Mouse (Mus musculus): ENCODE measurements around the gene Zfp846. TPM values are rescaled to one million over a fixed set of nuclear protein-coding genes. Genes with fewer than 3 reads are reported as not detected.

Zfp846 gene
- total and polyA plus RNA-seq, 2 experiments = 1.5 to 2.7 TPM

GRCm38 (mm10) chr9:20653859-20654258 lies 72.8 kb downstream of the Zfp846 start:
- no peaks in the 10 kb centered on the region for H3K27me3 ChIP-seq (ENCODE audit: control insufficient read depth, insufficient read depth, low read length)
- no peaks in the 10 kb centered on the region for H3K36me3 ChIP-seq (ENCODE audit: control insufficient read depth, insufficient read depth, low read length)
- TF ChIP-seq CTCF (IDR thresholded peaks at IDR 0.05; ENCODE audit: low read depth, low read length) (no peak), POLR2A (IDR thresholded peaks at IDR 0.05; ENCODE audit: extremely low read depth, insufficient read depth, low read length) (no peak)
- no peak overlapping the region for H3K27ac ChIP-seq (replicated peaks; ENCODE audit: insufficient read depth, low read depth, low read length)
- no peak for DNase-seq (ENCODE audit: extremely low read depth, low read depth, low spot score)
- peaks cover 16% of the 10 kb centered on the region for H3K4me1 ChIP-seq (ENCODE audit: control insufficient read depth, insufficient read depth, low read length)
- 93% methylated on average over 3 of the region's 3 CpGs for WGBS
- H3K4me3 ChIP-seq (ENCODE audit: insufficient read depth, low read depth, low read length) = no peak overlapping the region
- H3K9ac ChIP-seq (ENCODE audit: low read depth, low read length) = no peak overlapping the region
- H3K79me2 ChIP-seq (ENCODE audit: control insufficient read depth, insufficient read depth, low read length) = peaks cover 27% of the 10 kb centered on the region

Other genes starting within 250 kb of the Zfp846 start
- gene Olfr18, start 245.2 kb upstream of the Zfp846 start, total RNA-seq (2014; rRNA removed) = not detected in 2 replicates
- not detected in 2 replicates for gene Olfr18, start 245.2 kb upstream of the Zfp846 start, polyA plus RNA-seq (2012; rRNA removed)
- gene Zfp560, start 196.1 kb upstream of the Zfp846 start, total RNA-seq (2014; rRNA removed) = 6.7 and 7.8 TPM in 2 replicates
- 3.5 and 4.6 TPM in 2 replicates for gene Zfp560, start 196.1 kb upstream of the Zfp846 start, polyA plus RNA-seq (2012; rRNA removed)
- 8.2 and 8.8 TPM in 2 replicates for gene Zfp26, start 121.1 kb upstream of the Zfp846 start, total RNA-seq (2014; rRNA removed)
- gene Zfp26, start 121.1 kb upstream of the Zfp846 start, polyA plus RNA-seq (2012; rRNA removed) = 0.70 and 1.1 TPM in 2 replicates
- 8.9 and 10.3 TPM in 2 replicates for gene Zfp426, start 88.5 kb upstream of the Zfp846 start, total RNA-seq (2014; rRNA removed)
- gene Zfp426, start 88.5 kb upstream of the Zfp846 start, polyA plus RNA-seq (2012; rRNA removed) = 2.4 and 2.8 TPM in 2 replicates
- 24.3 and 28.6 TPM in 2 replicates for gene Zfp266, start 59.9 kb upstream of the Zfp846 start, total RNA-seq (2014; rRNA removed)
- 2.7 and 3.0 TPM in 2 replicates for gene Zfp266, start 59.9 kb upstream of the Zfp846 start, polyA plus RNA-seq (2012; rRNA removed)
- 63.5 and 72.7 TPM in 2 replicates for gene Ubl5, start 61.6 kb downstream of the Zfp846 start, total RNA-seq (2014; rRNA removed)
- gene Ubl5, start 61.6 kb downstream of the Zfp846 start, polyA plus RNA-seq (2012; rRNA removed) = 261 and 273 TPM in 2 replicates
- gene Fbxl12, start 63.5 kb downstream of the Zfp846 start, total RNA-seq (2014; rRNA removed) = 2.7 and 2.8 TPM in 2 replicates
- gene Fbxl12, start 63.5 kb downstream of the Zfp846 start, polyA plus RNA-seq (2012; rRNA removed) = 9.5 and 16.2 TPM in 2 replicates
- 7.4 and 8.1 TPM in 2 replicates for gene Pin1, start 70.8 kb downstream of the Zfp846 start, total RNA-seq (2014; rRNA removed)
- gene Pin1, start 70.8 kb downstream of the Zfp846 start, polyA plus RNA-seq (2012; rRNA removed) = 9.0 and 9.5 TPM in 2 replicates
- 0.09 and 0.34 TPM in 2 replicates for gene Olfm2, start 165.1 kb downstream of the Zfp846 start, total RNA-seq (2014; rRNA removed)
- 0.14 and 0.72 TPM in 2 replicates for gene Olfm2, start 165.1 kb downstream of the Zfp846 start, polyA plus RNA-seq (2012; rRNA removed)
- 0.83 and 2.1 TPM in 2 replicates for gene Col5a3, start 233.8 kb downstream of the Zfp846 start, total RNA-seq (2014; rRNA removed)
- 2.9 and 6.4 TPM in 2 replicates for gene Col5a3, start 233.8 kb downstream of the Zfp846 start, polyA plus RNA-seq (2012; rRNA removed)
- gene Rdh8, start 237.2 kb downstream of the Zfp846 start, total RNA-seq (2014; rRNA removed) = not detected in 2 replicates
- not detected in 2 replicates for gene Rdh8, start 237.2 kb downstream of the Zfp846 start, polyA plus RNA-seq (2012; rRNA removed)